Mouse (Mus musculus): Measurements from ENCODE around the gene 4930415O20Rik.

GRCm38 (mm10) chr15:98596609-98597008 lies 25.8 kb downstream of the 4930415O20Rik start:
- no peak for TF ChIP-seq POLR2A (IDR thresholded peaks at IDR 0.05; ENCODE audit: low read depth, low read length)
- TF ChIP-seq CTCF (IDR thresholded peaks at IDR 0.05; ENCODE audit: extremely low read depth, insufficient read length, insufficient replicate concordance, low read depth, low read length), result no peak

Measured in small intestine, adult 2 months (tissue).